Mouse (Mus musculus) ovary, postnatal 10 days (tissue): ENCODE measurements around the gene Dbr1.
A peak's percentile ranks its signal among the peaks of the same experiment; 100 is the strongest.

Experiments used
- DNase-seq: peaks from one replicate; pipeline ENCODE4 v3.0.0; 2022; ENCODE audit warnings: low spot score

The Dbr1 gene

DNA sequence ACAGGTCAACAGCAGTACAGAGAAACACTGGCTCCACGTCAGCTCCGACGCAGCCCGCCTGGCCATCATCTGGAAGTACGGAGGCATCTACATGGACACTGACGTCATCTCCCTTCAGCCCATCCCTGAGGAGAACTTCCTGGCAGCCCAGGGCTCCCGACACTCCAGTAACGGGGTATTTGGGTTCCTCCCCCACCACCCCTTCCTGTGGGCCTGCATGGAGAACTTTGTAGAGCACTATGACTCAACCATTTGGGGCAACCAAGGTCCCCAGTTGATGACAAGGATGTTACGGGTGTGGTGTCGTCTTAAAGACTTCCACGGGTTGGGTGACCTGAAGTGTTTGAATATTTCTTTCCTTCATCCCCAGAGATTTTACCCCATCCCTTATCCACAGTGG lies 44.6 kb downstream of the Dbr1 start:
- DNase-seq: no peak

DNA sequence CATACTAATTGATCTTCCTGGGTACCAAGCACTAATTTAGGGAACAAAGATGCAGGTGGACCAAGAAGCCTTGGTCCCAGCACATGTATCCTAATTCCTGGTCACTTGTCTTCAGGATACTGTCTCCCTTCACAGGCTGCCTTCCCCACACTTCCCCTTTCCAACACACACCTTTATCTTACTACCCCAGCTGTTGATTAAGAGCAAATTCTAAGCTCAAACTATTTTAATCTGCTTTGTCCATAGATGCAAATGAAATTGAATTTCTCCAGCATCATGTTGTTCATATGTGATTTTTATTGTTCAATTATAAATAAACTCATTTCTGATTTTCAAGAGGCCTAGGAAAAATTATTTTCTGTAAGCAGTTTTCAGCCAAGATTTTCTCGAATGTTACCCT lies 46.4 kb downstream of the Dbr1 start:
- DNase-seq: no peak

DNA sequence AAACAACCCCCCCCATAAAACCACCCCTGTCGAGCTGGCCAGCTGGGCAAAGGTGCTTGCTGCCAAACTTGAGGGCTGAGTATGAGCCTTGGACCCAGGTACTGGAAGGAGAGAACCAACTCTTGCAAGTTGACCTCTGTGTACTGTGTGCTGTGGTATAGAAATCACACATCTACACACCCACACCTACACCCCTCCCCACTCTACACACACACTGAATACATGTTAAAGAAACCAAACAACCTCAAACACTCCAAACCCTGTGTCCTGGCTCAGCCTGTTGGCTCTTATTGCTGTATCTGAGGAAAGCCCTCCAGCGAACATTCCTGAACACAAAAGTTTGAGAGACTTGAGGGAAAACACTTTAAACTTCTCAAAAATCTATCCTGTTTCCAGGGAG lies 47.4 kb downstream of the Dbr1 start:
- no peak for DNase-seq

GRCm38 (mm10) chr9:99624117-99624516 lies 48.5 kb downstream of the Dbr1 start:
- no peak for DNase-seq

DNA sequence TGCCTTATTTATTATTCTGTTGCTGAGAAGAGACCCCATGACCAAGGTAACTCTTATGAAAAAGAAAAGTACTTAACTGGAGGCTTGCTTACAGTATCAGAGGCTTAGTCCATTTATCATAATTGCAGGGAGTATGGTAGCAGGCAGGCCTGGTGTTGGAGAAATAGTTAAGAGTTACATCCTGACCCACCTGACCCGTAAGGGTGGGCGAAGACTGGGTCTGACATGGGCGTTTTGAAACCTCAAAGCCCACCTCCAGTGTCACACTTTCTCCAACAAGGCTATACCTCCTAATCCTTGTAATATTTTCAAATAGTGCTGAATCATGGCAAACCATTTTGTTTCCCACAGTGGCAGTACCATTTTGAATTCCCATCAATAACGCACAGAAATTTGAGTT lies 53.0 kb downstream of the Dbr1 start:
- DNase-seq: no peak

GRCm38 (mm10) chr9:99629281-99630011 lies 53.8 kb downstream of the Dbr1 start, which contains the start of gene Dzip1l:
TSS of gene Dzip1l (plus strand) at chr9:99629496.
- DNase-seq: peak; percentile 59

GRCm38 (mm10) chr9:99630071-99630470 lies 54.5 kb downstream of the Dbr1 start:
- peak; percentile 13 for DNase-seq

GRCm38 (mm10) chr9:99630528-99631125 lies 55.0 kb downstream of the Dbr1 start:
- no peak for DNase-seq

DNA sequence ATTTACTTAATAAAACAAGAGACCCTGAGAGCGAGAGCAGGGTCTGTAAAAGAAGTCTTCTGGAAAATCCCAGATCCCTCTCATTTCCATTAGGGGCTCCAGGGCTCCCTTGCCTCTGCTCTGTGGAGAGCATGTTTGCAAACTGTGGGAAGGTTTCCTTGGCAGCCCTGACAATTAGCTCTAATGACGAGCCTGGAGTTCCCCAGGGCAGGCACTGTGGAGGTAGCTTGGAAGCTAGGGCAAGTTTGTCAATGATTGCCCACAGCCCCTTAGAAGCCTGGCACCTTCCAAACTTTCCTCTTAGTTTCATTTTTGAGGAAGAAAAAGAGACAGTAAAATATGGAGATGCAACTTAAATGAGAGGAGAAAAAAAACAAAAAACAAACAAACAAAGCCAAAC lies 56.2 kb downstream of the Dbr1 start:
- no peak for DNase-seq

DNA sequence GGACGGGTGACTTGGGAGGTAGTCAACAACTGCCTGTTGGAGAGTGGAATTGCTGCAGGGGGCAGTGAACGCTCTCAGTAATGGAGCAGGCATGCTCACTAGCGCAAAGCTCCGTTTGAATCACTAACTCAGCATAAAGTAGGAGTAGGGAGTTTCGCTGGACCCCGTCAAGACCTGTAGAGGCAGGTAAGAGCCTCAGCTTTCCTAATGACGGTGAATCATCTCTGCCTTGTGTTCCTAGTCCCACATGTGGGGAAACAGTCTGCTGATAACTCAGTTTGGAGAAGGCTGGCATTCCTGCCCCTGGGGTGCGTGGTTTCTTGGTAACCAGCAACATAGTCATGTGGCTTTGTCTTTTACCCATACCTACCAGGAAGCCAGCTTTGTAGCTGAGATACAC lies 56.7 kb downstream of the Dbr1 start:
- DNase-seq: no peak
